In the genomic region with DNA sequence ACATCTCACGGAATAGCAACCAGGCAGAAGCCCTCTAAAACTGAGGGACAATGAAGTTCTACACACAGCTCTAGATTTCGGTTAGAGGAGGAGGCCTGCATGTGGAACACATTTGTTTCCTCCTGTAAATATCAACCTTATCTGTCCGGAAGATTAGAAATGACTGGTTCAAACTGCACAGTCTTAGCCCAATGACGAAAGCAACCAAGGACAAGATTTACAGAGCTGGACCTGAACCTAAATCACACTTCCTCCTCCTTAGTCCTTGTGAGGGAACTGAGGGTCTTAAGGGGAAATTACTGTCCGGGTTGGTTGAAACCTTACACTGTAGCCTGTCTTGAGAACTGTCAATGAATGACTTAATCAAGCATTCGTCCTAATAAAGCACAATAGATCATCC, we compare ENCODE assay signal across 7 mouse cellular contexts. TPM values are rescaled to one million over a fixed set of nuclear protein-coding genes. Genes with fewer than 3 reads are reported as not detected.
A peak's percentile ranks its signal among the peaks of the same experiment; 100 is the strongest.
DNase-seq lines count a peak whose midpoint lies in the region; ATAC-seq lines count a peak whose summit lies in the region.

No protein-coding gene starts in this region.

- peak overlapping the region; percentile 88 for H3K4me2 ChIP-seq in lung, embryonic 15.5 days
- peak overlapping the region; percentile 98 for H3K4me2 ChIP-seq in forebrain, embryonic 12.5 days
- H3K4me2 ChIP-seq in limb, embryonic 15.5 days = peak overlapping the region; percentile 87
- peak overlapping the region; percentile 92 for H3K4me2 ChIP-seq in stomach, embryonic 16.5 days (ENCODE audit: low read depth, low read length)

- peak overlapping the region; percentile 93 for H3K27ac ChIP-seq in lung, embryonic 15.5 days
- 0 out of 2 replicates have a peak overlapping the region, but pooled peaks have one; percentile 50 for H3K27ac ChIP-seq in forebrain, embryonic 12.5 days
- H3K27ac ChIP-seq in limb, embryonic 15.5 days = no peak overlapping the region; the same call in 1 of the 2 replicates
- peak overlapping the region; percentile 95 for H3K27ac ChIP-seq in stomach, embryonic 16.5 days (ENCODE audit: low read length)

- no peak for ATAC-seq in lung, embryonic 15.5 days (ENCODE audit: borderline replicate concordance, extremely low read depth, low FRiP score, low TSS enrichment)
- ATAC-seq in forebrain, embryonic 12.5 days (ENCODE audit: low FRiP score) = no peak
- no peak for ATAC-seq in limb, embryonic 15.5 days (ENCODE audit: insufficient number of reproducible peaks, low FRiP score, low TSS enrichment, low read depth)
- no peak for ATAC-seq in stomach, embryonic 16.5 days (ENCODE audit: insufficient read depth, low FRiP score)

- no peaks in the 10 kb centered on the region for H3K27me3 ChIP-seq in lung, embryonic 15.5 days
- 0 out of 2 replicates have a peak, but pooled peaks cover 5% of the 10 kb centered on the region for H3K27me3 ChIP-seq in forebrain, embryonic 12.5 days
- H3K27me3 ChIP-seq in limb, embryonic 15.5 days = no peaks in the 10 kb centered on the region; the same call in 1 of the 2 replicates
- no peaks in the 10 kb centered on the region for H3K27me3 ChIP-seq in stomach, embryonic 16.5 days (ENCODE audit: control insufficient read depth, insufficient read depth, low read length)

- 20% methylated on average over 6 of the region's 6 CpGs for WGBS in lung, embryonic 15.5 days
- 48% methylated on average over 6 of the region's 6 CpGs for WGBS in forebrain, embryonic 12.5 days
- 24% methylated on average over 6 of the region's 6 CpGs for WGBS in limb, embryonic 15.5 days
- WGBS in stomach, embryonic 16.5 days = 12% methylated on average over 6 of the region's 6 CpGs

- DNase-seq in lung, postnatal 36 days = no peak
- no peak for DNase-seq in thymus, postnatal 4 days
- DNase-seq in layer of hippocampus, postnatal 14 days (ENCODE audit: low spot score in 2 of 2) = no peak

- H3K9me3 ChIP-seq in lung, embryonic 15.5 days = no peaks in the 10 kb centered on the region
- H3K9me3 ChIP-seq in forebrain, embryonic 12.5 days = no peaks in the 10 kb centered on the region
- no peaks in the 10 kb centered on the region for H3K9me3 ChIP-seq in limb, embryonic 15.5 days
- no peaks in the 10 kb centered on the region for H3K9me3 ChIP-seq in stomach, embryonic 16.5 days (replicated peaks; ENCODE audit: control insufficient read depth, low read length)

- H3K4me1 ChIP-seq in lung, embryonic 15.5 days = peaks cover 31% of the 10 kb centered on the region
- peaks cover 36% of the 10 kb centered on the region for H3K4me1 ChIP-seq in forebrain, embryonic 12.5 days
- H3K4me1 ChIP-seq in limb, embryonic 15.5 days = peaks cover 33% of the 10 kb centered on the region
- peaks cover 31% of the 10 kb centered on the region for H3K4me1 ChIP-seq in stomach, embryonic 16.5 days (ENCODE audit: control insufficient read depth, insufficient read depth, low read length)

- H3K4me3 ChIP-seq in lung, embryonic 15.5 days = peak overlapping the region; percentile 78
- peak overlapping the region; percentile 84 for H3K4me3 ChIP-seq in forebrain, embryonic 12.5 days (replicated peaks)
- peak overlapping the region; percentile 95 for H3K4me3 ChIP-seq in limb, embryonic 15.5 days
- peak overlapping the region; percentile 99 for H3K4me3 ChIP-seq in stomach, embryonic 16.5 days (replicated peaks; ENCODE audit: low read length)

- peak overlapping the region; percentile 93 for H3K9ac ChIP-seq in lung, embryonic 15.5 days
- peak overlapping the region; percentile 89 for H3K9ac ChIP-seq in forebrain, embryonic 12.5 days
- no peak overlapping the region for H3K9ac ChIP-seq in limb, embryonic 15.5 days
- peak overlapping the region; percentile 98 for H3K9ac ChIP-seq in stomach, embryonic 16.5 days (ENCODE audit: low read length)

- no peaks in the 10 kb centered on the region for H3K36me3 ChIP-seq in lung, embryonic 15.5 days
- H3K36me3 ChIP-seq in forebrain, embryonic 12.5 days (replicated peaks) = no peaks in the 10 kb centered on the region
- H3K36me3 ChIP-seq in limb, embryonic 15.5 days = no peaks in the 10 kb centered on the region
- no peaks in the 10 kb centered on the region for H3K36me3 ChIP-seq in stomach, embryonic 16.5 days (ENCODE audit: control insufficient read depth, insufficient read depth, low read length)

RNA-seq across cellular contexts. Expression of gene Cdc42bpb, which starts 1.5 kb away (rescaled TPM):
- polyA plus RNA-seq in lung, embryonic 15.5 days (2015; fragmentation: Nextera tagmentation; extraction: Ambion mirVana) = 31.8 and 32.2 TPM in 2 replicates
- 38.9 and 41.6 TPM in 2 replicates for polyA plus RNA-seq in forebrain, embryonic 12.5 days (2016; fragmentation: Nextera tagmentation; extraction: Ambion mirVana)
- 26.4 and 33.5 TPM in 2 replicates for polyA plus RNA-seq in limb, embryonic 15.5 days (2015; fragmentation: Nextera tagmentation; extraction: Ambion mirVana)
- polyA plus RNA-seq in stomach, embryonic 16.5 days (2015; fragmentation: Nextera tagmentation; extraction: Ambion mirVana) = 29.3 and 32.9 TPM in 2 replicates
- total RNA-seq in layer of hippocampus, postnatal 14 days (2021) = 100 to 1,000 TPM; 117 to 125 TPM

RNA-seq across cellular contexts. Expression of gene Lbhd2, which starts 30.6 kb away (rescaled TPM):
- 0.50 and 0.93 TPM in 2 replicates for polyA plus RNA-seq in lung, embryonic 15.5 days (2015; fragmentation: Nextera tagmentation; extraction: Ambion mirVana)
- 0.51 and 0.63 TPM in 2 replicates for polyA plus RNA-seq in forebrain, embryonic 12.5 days (2016; fragmentation: Nextera tagmentation; extraction: Ambion mirVana)
- polyA plus RNA-seq in limb, embryonic 15.5 days (2015; fragmentation: Nextera tagmentation; extraction: Ambion mirVana) = 12.4 and 13.2 TPM in 2 replicates
- polyA plus RNA-seq in stomach, embryonic 16.5 days (2015; fragmentation: Nextera tagmentation; extraction: Ambion mirVana) = 1.4 and 1.6 TPM in 2 replicates
- 1 to 10 TPM in 1 of 2 experiments, under 1 TPM in 1; 0.62 to 1.8 TPM for total RNA-seq in layer of hippocampus, postnatal 14 days (2021)

RNA-seq across cellular contexts. Expression of gene Exoc3l4, which starts 40.8 kb away (rescaled TPM):
- polyA plus RNA-seq in lung, embryonic 15.5 days (2015; fragmentation: Nextera tagmentation; extraction: Ambion mirVana) = 11.7 and 13.5 TPM in 2 replicates
- 1.4 and 3.3 TPM in 2 replicates for polyA plus RNA-seq in forebrain, embryonic 12.5 days (2016; fragmentation: Nextera tagmentation; extraction: Ambion mirVana)
- 6.4 and 9.9 TPM in 2 replicates for polyA plus RNA-seq in limb, embryonic 15.5 days (2015; fragmentation: Nextera tagmentation; extraction: Ambion mirVana)
- polyA plus RNA-seq in stomach, embryonic 16.5 days (2015; fragmentation: Nextera tagmentation; extraction: Ambion mirVana) = 9.0 and 9.6 TPM in 2 replicates
- 1 to 10 TPM; 1.2 to 2.3 TPM for total RNA-seq in layer of hippocampus, postnatal 14 days (2021)
